Mouse (Mus musculus) left cerebral cortex, postnatal 10 days (tissue): Measurements from ENCODE around the gene Nectin2. TPM values are rescaled to one million over a fixed set of nuclear protein-coding genes. Genes with fewer than 3 reads are reported as not detected.
A peak's percentile ranks its signal among the peaks of the same experiment; 100 is the strongest.

Experiments used
- DNase-seq, 2 experiments: peaks; one replicate each; pipeline ENCODE4 v3.0.0; 2021 to 2022; ENCODE audit warnings: low spot score in 2 of 2, mixed read lengths in 1 of 2; ENCODE audit errors: extremely low spot score in 1 of 2
- intact Hi-C: fragments of 180-260 bp; cut with DNase I; formaldehyde crosslinking; loops from one replicate; pipeline ENCODE4 v1.15.1; 2025
- total RNA-seq, 2 experiments: library from RNA; stranded (reverse); gene quantifications; 2 replicates each; pipeline ENCODE4 v1.2.3; 2021

The Nectin2 gene
- total RNA-seq, 2 experiments from 2014 or later = 18.9 to 22.0 TPM

- intact Hi-C loops = no loop called here
- no peak for DNase-seq
Observed at GRCm38 (mm10) chr7:19718297-19718952, 31.9 kb downstream of the Nectin2 start.

- intact Hi-C loops = no loop called here
Observed at GRCm38 (mm10) chr7:19717346-19717745, 32.9 kb downstream of the Nectin2 start.

GRCm38 (mm10) chr7:19716822-19717221, 33.5 kb downstream of the Nectin2 start:
- intact Hi-C loops = no loop called here
- no peak for DNase-seq

More at GRCm38 (mm10) chr7:19717346-19717745, 32.9 kb downstream of the Nectin2 start:
- DNase-seq = no peak

- no peak for DNase-seq
- intact Hi-C loops = no loop called here
Observed at GRCm38 (mm10) chr7:19716055-19716682, 34.1 kb downstream of the Nectin2 start.

GRCm38 (mm10) chr7:19715239-19716054, 34.8 kb downstream of the Nectin2 start, which contains the start of gene Tomm40:
Gene Tomm40 (minus strand): TSS chr7:19715438.
- peak; percentile 100 for DNase-seq
- intact Hi-C loops = no loop called here

- intact Hi-C loops = no loop called here
- DNase-seq = no peak
Observed at GRCm38 (mm10) chr7:19714836-19715235, 35.4 kb downstream of the Nectin2 start.

- intact Hi-C loops = no loop called here
- no peak for DNase-seq
Observed at GRCm38 (mm10) chr7:19713598-19713997, 36.7 kb downstream of the Nectin2 start.

GRCm38 (mm10) chr7:19713196-19713595, 37.1 kb downstream of the Nectin2 start:
- intact Hi-C loops = no loop called here
- no peak for DNase-seq

- intact Hi-C loops = no loop called here
- DNase-seq = no peak
Observed at GRCm38 (mm10) chr7:19712414-19712813, 37.9 kb downstream of the Nectin2 start.

GRCm38 (mm10) chr7:19710650-19711049, 39.6 kb downstream of the Nectin2 start:
- peak in 1 of 2 experiments; percentile 63 for DNase-seq
- intact Hi-C loops = no loop called here

GRCm38 (mm10) chr7:19705271-19705670, 45.0 kb downstream of the Nectin2 start:
- intact Hi-C loops = loop anchor here (10.0 kb wide), 1 partner anchor 300 kb away; the partner anchor contains the start of genes Ckm and Klc3
- no peak for DNase-seq

- intact Hi-C loops = loop anchor here (10.0 kb wide), 1 partner anchor 300 kb away; the partner anchor contains the start of genes Ckm and Klc3
Observed at GRCm38 (mm10) chr7:19704475-19704874, 45.8 kb downstream of the Nectin2 start.

GRCm38 (mm10) chr7:19702859-19703555, 47.3 kb downstream of the Nectin2 start:
- DNase-seq = no peak
- intact Hi-C loops = loop anchor here (10.0 kb wide), 1 partner anchor 298 kb away; the partner anchor contains the start of genes Ckm and Klc3

More at GRCm38 (mm10) chr7:19704475-19704874, 45.8 kb downstream of the Nectin2 start:
- DNase-seq = no peak

- DNase-seq = peak; percentile 65 to 87
- intact Hi-C loops = loop anchor here (2.0 to 10.0 kb wide), 2 partner anchors 32 to 296 kb away; partner anchors contain the start of genes Ckm and Klc3
Observed at GRCm38 (mm10) chr7:19701069-19701761, 49.1 kb downstream of the Nectin2 start.

- DNase-seq = no peak
- intact Hi-C loops = loop anchor here (2.0 to 10.0 kb wide), 2 partner anchors 32 to 296 kb away; partner anchors contain the start of genes Ckm and Klc3
Observed at GRCm38 (mm10) chr7:19700299-19701068, 49.8 kb downstream of the Nectin2 start.

GRCm38 (mm10) chr7:19699827-19700148, 50.5 kb downstream of the Nectin2 start:
- intact Hi-C loops = loop anchor here (2.0 to 10.0 kb wide), 2 partner anchors 31 to 295 kb away; partner anchors contain the start of genes Ckm and Klc3
- DNase-seq = no peak
